Mouse (Mus musculus): ENCODE measurements around the gene 3110018I06Rik. TPM values are rescaled to one million over a fixed set of nuclear protein-coding genes. Genes with fewer than 3 reads are reported as not detected.

The 3110018I06Rik gene
- not detected for polyA plus RNA-seq (2015; fragmentation: Illumina TruSeq; extraction: RNeasy Lipid Tissue Mini Kit (QIAGEN cat#74804); ENCODE audit: insufficient read depth, low replicate concordance)

GRCm38 (mm10) chr12:107488371-107488770 lies at the start of gene 3110018I06Rik:
TSS of gene 3110018I06Rik (plus strand) at chr12:107488632.

All from spleen, adult 10 weeks (tissue).